Mouse (Mus musculus): ENCODE measurements at regions not wholly inside any gene's neighbourhood (a gene's known extent, or its start where the extent isn't known, plus 50 kb on each side); places are given as distances from the start of the nearest gene placed in this dataset.

DNA sequence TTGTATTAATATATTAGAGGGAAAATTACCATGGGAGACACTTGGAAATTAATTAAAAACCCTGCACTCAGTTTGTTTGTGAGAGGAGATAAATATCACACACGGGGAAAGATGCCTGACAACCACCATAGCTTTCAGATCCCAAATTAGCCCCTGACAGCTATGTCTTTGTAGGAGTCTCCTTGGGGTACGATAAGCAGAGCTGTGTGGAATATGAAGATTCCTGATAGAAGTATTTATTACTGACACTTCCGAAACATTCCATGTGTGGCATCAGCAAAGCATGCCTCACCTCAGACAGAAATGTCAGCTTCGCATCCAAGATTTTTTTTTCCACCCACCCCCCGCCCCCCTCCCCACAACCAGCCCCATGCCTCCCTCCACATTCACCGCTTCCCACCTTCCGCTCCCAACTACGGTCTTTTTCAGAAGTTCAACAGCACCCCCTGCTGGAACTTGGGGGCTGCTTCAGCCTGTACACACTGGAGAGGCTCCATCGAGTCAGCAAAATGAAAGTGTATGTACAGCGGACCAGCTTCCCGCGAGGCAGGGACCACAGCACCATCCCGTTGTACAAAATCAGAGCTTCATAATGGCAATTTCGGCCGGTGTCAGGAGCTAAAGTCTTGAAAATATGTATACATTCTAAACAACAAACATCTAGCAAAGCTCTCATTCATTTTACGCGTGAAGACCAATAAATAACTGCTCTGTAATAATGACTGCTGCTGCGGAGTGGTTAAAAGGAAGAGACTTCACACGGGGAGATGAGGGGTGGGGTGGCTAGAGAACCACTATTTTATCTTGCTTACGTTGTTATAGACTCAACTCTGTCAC is 66.7 kb downstream of the Rwdd3 start:
- H3K36me3 ChIP-seq (replicated peaks), result no peaks in the 10 kb centered on the region
- no peak overlapping the region for H3K27ac ChIP-seq (replicated peaks)
- H3K9me3 ChIP-seq (replicated peaks), result no peaks in the 10 kb centered on the region
- H3K27me3 ChIP-seq, result no peaks in the 10 kb centered on the region
- peak; percentile 52; the same call in 1 of the 2 replicates for ATAC-seq (ENCODE audit: insufficient read depth)
- no peaks in the 10 kb centered on the region for H3K4me1 ChIP-seq (replicated peaks)
- peak overlapping the region; percentile 40 for H3K4me3 ChIP-seq (replicated peaks)
- no peak overlapping the region for H3K9ac ChIP-seq
- peak overlapping the region; percentile 50 for H3K4me2 ChIP-seq
- WGBS (ENCODE audit: insufficient replicate concordance), result 21% methylated on average over 20 of the region's 20 CpGs

DNA sequence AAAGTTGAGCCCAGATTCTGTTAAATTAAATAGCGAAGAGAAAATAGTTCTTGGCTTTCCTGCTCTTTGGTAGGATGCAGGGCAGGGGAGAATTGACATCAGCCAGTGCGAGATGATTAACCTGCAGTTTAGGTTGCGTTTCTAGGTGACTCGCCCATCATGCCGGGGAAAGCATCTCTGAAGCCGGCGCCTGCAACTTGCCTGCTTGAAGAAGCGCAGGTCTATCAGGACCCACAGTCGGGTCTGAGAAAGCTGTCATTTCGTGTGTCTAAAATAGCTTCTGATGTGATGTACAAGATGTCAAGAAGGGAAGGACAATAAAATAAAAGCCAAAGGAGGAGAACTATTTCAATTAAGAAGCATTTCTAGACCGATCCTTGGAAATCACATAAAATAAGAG is 68.6 kb downstream of the Rwdd3 start:
- no peak overlapping the region for H3K4me3 ChIP-seq (replicated peaks)
- no peak overlapping the region for H3K27ac ChIP-seq (replicated peaks)
- H3K36me3 ChIP-seq (replicated peaks), result no peaks in the 10 kb centered on the region
- no peaks in the 10 kb centered on the region for H3K9me3 ChIP-seq (replicated peaks)
- no peak overlapping the region for H3K4me2 ChIP-seq
- H3K4me1 ChIP-seq (replicated peaks), result no peaks in the 10 kb centered on the region
- no peak overlapping the region for H3K9ac ChIP-seq
- ATAC-seq (ENCODE audit: insufficient read depth), result no peak
- 68% methylated on average over 11 of the region's 11 CpGs for WGBS (ENCODE audit: insufficient replicate concordance)
- H3K27me3 ChIP-seq, result no peaks in the 10 kb centered on the region

DNA sequence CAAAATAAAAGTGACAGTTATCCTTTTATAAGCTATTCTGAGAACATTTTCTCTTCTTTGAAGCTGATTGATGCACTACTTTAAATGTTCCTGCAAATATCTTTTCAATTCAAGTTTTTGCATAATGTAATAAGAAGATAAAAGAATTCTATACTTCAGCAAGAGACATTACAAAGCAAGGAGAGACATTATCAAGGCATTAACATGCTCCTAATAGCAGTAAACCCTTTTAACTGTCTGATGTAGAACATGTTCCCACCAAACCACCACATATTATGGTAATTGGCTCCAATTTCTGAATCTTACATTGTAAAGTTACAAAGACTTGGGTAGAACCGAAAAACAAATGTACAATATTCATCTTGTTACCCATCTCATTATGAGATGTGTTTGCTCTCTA is 69.4 kb downstream of the Rwdd3 start:
- no peak overlapping the region for H3K4me2 ChIP-seq
- H3K27ac ChIP-seq (replicated peaks), result no peak overlapping the region
- no peak for ATAC-seq (ENCODE audit: insufficient read depth)
- WGBS (ENCODE audit: insufficient replicate concordance), result 56% methylated on average over 1 of the region's 1 CpGs
- H3K9me3 ChIP-seq (replicated peaks), result no peaks in the 10 kb centered on the region
- H3K9ac ChIP-seq, result no peak overlapping the region
- H3K36me3 ChIP-seq (replicated peaks), result no peaks in the 10 kb centered on the region
- no peaks in the 10 kb centered on the region for H3K4me1 ChIP-seq (replicated peaks)
- H3K27me3 ChIP-seq, result no peaks in the 10 kb centered on the region
- H3K4me3 ChIP-seq (replicated peaks), result no peak overlapping the region

DNA sequence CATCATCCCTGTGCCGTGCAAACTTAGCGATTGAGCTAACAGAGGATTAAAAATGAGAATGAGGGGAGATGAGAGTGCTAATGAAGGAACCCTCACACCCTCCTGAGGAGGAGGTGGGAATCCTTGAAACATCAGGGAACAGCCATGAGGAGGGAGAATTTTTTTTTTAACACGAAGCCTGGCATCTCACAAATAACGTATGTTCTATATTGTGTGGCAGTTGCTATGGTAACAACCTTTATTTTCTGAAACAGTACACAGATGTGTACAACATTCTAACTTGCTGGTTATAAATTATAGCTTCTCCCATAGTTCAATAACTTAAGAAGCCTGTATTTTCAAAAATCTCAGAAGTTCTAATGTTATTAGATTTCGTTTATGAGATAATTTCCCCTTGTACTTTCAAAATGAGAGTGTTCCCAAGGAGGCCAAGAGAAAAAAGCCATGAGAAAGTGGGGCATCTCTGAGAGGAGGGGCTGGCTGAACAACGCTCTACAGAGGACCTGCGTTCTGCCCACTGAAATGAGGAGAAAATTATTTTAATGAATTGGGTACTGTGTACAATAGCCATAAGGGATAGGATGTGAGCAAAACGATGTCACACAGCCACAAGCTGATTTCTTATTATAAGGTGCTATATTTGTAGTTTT is 71.2 kb downstream of the Rwdd3 start:
- no peak overlapping the region for H3K9ac ChIP-seq
- H3K4me2 ChIP-seq, result no peak overlapping the region
- no peak for ATAC-seq (ENCODE audit: insufficient read depth)
- no peak overlapping the region for H3K4me3 ChIP-seq (replicated peaks)
- H3K27ac ChIP-seq (replicated peaks), result no peak overlapping the region
- no peaks in the 10 kb centered on the region for H3K27me3 ChIP-seq
- no peaks in the 10 kb centered on the region for H3K9me3 ChIP-seq (replicated peaks)
- H3K36me3 ChIP-seq (replicated peaks), result no peaks in the 10 kb centered on the region
- WGBS (ENCODE audit: insufficient replicate concordance), result 69% methylated on average over 8 of the region's 8 CpGs
- H3K4me1 ChIP-seq (replicated peaks), result no peaks in the 10 kb centered on the region

DNA sequence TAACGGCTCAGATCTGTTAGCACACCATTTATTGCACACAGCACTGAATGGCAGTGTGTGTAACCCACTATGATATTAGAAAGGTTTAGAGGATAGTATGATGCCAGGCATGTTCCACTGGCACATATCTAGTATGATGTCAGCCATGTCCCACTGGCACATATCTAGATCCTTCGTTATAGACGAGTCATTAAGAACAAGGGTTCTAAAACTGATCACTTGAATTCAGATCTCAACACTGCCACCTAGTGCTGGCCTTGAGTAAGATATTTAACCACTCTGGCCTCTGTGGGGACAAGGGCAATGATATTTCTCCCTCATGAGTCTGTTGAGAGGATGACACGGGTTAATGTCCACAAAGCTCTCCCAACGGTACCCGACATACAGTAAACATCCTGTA is 78.0 kb downstream of the Rwdd3 start:
- no peak for ATAC-seq (ENCODE audit: insufficient read depth)
- Histone ChIP-seq H3K4me2 (no peak overlapping the region), H3K4me1 (replicated peaks) (no peaks in the 10 kb centered on the region)

DNA sequence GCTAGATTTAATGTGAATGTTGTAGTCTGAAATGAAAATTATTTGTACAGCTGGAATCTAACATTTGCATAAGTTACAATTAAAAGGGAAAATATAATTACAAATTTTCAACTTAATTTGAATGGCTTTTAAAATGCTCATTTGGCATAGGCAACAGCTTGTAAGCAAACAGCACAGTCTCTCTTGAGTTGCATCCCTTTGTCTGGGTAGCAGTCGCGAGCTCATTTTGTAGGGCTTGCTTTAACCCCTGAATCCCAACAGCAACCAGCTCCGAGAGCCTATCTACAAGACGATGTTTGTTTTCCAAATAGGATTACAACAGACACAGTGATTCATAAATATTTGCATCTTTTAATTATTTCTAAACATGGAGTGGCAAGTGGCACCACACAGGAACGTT is 82.8 kb downstream of the Rwdd3 start:
- no peak for ATAC-seq (ENCODE audit: insufficient read depth)
- H3K4me3 ChIP-seq (replicated peaks), result no peak overlapping the region
- no peak overlapping the region for H3K9ac ChIP-seq
- no peaks in the 10 kb centered on the region for H3K4me1 ChIP-seq (replicated peaks)
- no peaks in the 10 kb centered on the region for H3K27me3 ChIP-seq
- WGBS (ENCODE audit: insufficient replicate concordance), result 59% methylated on average over 5 of the region's 5 CpGs
- no peak overlapping the region for H3K4me2 ChIP-seq
- no peaks in the 10 kb centered on the region for H3K9me3 ChIP-seq (replicated peaks)
- H3K27ac ChIP-seq (replicated peaks), result no peak overlapping the region
- H3K36me3 ChIP-seq (replicated peaks), result no peaks in the 10 kb centered on the region

More for the DNA sequence above, 78.0 kb downstream of the Rwdd3 start:
- H3K27me3 ChIP-seq, result no peaks in the 10 kb centered on the region
- 35% methylated on average over 6 of the region's 6 CpGs for WGBS (ENCODE audit: insufficient replicate concordance)
- no peak overlapping the region for H3K27ac ChIP-seq (replicated peaks)
- no peak overlapping the region for H3K9ac ChIP-seq
- H3K4me3 ChIP-seq (replicated peaks), result no peak overlapping the region
- no peaks in the 10 kb centered on the region for H3K9me3 ChIP-seq (replicated peaks)
- H3K36me3 ChIP-seq (replicated peaks), result no peaks in the 10 kb centered on the region

DNA sequence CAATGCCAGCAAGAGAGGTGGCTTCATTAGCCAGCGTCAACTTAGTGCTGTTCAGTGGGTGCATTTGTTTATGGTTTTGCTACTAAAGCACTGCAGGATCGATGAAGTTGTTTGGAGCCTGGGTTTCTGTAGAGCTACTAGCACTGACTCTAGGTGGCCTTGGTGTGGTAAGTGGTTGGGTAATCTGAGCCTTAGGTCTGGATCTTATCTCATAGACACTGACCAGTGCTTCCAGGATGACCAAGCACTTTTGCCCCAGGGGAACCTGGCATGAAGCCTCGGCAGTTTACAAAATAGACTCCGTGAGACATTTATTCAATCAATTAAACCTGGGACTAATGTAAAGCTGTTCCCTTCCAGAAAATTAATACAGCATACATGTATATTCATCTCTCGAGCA is 102.8 kb downstream of the Rwdd3 start:
- no peak overlapping the region for H3K27ac ChIP-seq (replicated peaks)
- no peak for ATAC-seq (ENCODE audit: insufficient read depth)
- no peaks in the 10 kb centered on the region for H3K4me1 ChIP-seq (replicated peaks)
- no peak overlapping the region for H3K4me3 ChIP-seq (replicated peaks)
- H3K36me3 ChIP-seq (replicated peaks), result no peaks in the 10 kb centered on the region
- no peak overlapping the region for H3K9ac ChIP-seq
- no peaks in the 10 kb centered on the region for H3K27me3 ChIP-seq
- no peaks in the 10 kb centered on the region for H3K9me3 ChIP-seq (replicated peaks)
- H3K4me2 ChIP-seq, result no peak overlapping the region
- WGBS (ENCODE audit: insufficient replicate concordance), result 54% methylated on average over 5 of the region's 5 CpGs

DNA sequence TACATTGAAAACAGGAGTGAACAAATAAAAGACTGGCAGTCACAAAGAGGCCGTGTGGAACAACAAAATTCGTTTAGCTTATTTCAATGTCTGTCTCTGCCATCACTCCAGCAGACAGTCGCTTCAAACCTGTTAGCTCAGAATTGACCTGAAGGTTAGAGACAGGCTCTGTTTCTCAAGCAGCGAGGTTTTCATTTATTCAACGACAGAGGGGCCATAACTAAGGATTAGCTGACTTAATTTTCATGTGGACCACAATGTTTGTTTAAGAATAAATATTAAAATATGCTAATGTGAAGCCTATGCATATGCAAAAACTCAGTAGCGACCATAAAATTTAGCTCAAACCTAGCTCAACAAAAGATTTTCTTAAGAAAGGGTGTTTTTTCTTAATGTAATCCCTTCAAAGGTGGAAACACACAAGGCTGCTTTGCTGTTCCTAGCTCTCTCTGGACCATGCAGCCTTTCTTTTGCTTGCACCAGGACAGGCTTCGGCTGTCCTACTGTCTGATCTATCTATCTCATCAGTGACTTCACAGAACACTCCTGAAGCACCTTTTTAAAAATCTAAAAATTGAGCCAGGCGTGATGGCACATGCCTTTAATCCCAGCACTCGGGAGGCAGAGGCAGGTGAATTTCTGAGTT is 135.5 kb downstream of the Rwdd3 start:
- H3K9me3 ChIP-seq (replicated peaks), result no peaks in the 10 kb centered on the region
- H3K4me1 ChIP-seq (replicated peaks), result no peaks in the 10 kb centered on the region
- no peak overlapping the region for H3K4me2 ChIP-seq
- H3K9ac ChIP-seq, result no peak overlapping the region
- ATAC-seq (ENCODE audit: insufficient read depth), result no peak
- 54% methylated on average over 9 of the region's 9 CpGs for WGBS (ENCODE audit: insufficient replicate concordance)
- H3K27me3 ChIP-seq, result no peaks in the 10 kb centered on the region
- no peaks in the 10 kb centered on the region for H3K36me3 ChIP-seq (replicated peaks)
- no peak overlapping the region for H3K4me3 ChIP-seq (replicated peaks)
- H3K27ac ChIP-seq (replicated peaks), result no peak overlapping the region

DNA sequence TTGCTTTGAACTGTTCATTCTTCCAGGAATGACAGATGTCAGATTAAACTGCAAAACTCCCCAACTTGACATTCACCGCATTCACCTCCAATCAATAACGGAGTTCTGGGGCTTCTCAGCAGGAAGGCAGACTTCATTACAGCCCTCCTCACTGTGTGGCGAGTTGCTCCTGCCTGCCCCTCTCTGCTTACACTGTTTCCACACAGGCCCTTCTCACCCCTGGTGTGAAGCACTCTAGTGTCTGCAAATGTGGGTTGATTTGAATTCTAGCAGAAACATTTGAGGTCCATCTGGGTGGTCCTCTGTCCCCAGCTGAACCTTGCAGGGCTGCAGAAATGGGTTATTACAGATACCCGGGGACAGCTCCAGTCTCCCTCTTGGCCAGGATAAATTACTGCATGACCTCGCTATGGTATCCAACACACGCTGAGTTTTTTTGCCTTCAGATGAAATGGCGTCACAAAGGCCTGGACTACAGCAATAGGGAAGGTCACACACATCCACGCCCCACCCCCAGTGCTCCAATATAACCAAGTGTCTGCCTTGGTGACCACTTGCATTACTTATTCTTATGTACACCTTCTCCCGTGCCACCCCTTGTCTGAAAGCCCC is 145.8 kb downstream of the Rwdd3 start:
- H3K4me3 ChIP-seq (replicated peaks), result no peak overlapping the region
- no peaks in the 10 kb centered on the region for H3K36me3 ChIP-seq (replicated peaks)
- no peak overlapping the region for H3K27ac ChIP-seq (replicated peaks)
- ATAC-seq (ENCODE audit: insufficient read depth), result no peak
- H3K9ac ChIP-seq, result no peak overlapping the region
- no peaks in the 10 kb centered on the region for H3K27me3 ChIP-seq
- H3K4me2 ChIP-seq, result no peak overlapping the region
- H3K9me3 ChIP-seq (replicated peaks), result no peaks in the 10 kb centered on the region
- WGBS (ENCODE audit: insufficient replicate concordance), result 55% methylated on average over 9 of the region's 9 CpGs
- H3K4me1 ChIP-seq (replicated peaks), result no peaks in the 10 kb centered on the region

DNA sequence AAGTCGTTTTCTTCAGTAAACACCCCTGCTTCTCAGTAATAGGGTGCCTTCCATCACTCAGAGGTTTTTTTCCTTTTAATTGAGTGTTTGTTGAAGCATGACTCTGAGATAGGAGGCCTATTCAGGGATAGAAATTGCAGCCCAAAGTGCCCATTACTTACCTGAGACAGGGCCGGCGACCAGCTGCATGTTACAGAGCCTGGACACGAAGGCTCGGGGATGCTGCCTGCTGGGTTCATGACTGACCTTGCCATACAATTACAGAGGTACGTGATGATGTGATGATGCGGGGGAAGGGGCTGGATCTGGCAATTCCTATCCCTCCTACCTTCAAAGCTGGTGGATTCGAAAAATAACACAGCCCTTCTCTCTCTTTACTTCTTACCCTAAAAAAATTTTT is 146.7 kb downstream of the Rwdd3 start:
- 50% methylated on average over 8 of the region's 8 CpGs for WGBS (ENCODE audit: insufficient replicate concordance)
- no peak for ATAC-seq (ENCODE audit: insufficient read depth)
- Histone ChIP-seq H3K9me3 (replicated peaks) (no peaks in the 10 kb centered on the region), H3K4me2 (no peak overlapping the region), H3K27me3 (no peaks in the 10 kb centered on the region), H3K4me3 (replicated peaks) (no peak overlapping the region), H3K9ac (no peak overlapping the region), H3K27ac (replicated peaks) (no peak overlapping the region), H3K4me1 (replicated peaks) (no peaks in the 10 kb centered on the region), H3K36me3 (replicated peaks) (no peaks in the 10 kb centered on the region)

DNA sequence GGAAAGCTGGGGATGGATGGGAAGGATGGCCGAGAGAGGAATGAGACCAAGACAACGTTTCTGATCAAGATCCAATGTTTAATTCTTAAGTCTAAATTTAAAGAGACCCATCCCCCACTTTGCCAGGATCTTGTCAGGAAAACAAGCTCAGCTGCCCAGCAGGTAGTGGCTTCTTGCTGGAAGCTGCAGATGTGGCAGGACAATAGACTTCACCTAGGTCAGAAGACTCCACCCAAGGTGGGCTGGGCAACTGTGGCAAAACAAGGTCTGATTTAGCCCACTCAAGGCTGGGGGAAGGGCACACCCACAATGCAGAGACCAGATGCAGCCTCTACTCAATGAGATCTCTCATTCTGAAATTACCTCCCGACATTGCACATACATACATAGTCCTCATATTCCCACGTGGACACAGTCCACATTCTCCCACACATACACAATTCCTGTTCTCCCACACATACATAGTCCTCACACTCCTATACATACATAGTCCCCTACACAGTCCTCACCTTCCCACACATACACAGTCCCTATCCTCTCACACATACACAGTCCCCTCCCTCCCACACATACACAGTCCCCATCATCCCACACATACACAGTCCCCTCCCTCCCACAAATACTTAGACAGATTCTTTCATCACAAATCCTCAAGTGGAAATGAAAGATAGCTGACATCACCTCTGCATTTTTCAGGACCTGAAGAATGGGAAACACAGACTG is 150.2 kb downstream of the Rwdd3 start:
- H3K9me3 ChIP-seq (replicated peaks), result no peaks in the 10 kb centered on the region
- ATAC-seq (ENCODE audit: insufficient read depth), result no peak
- H3K36me3 ChIP-seq (replicated peaks), result no peaks in the 10 kb centered on the region
- H3K9ac ChIP-seq, result no peak overlapping the region
- no peaks in the 10 kb centered on the region for H3K27me3 ChIP-seq
- H3K27ac ChIP-seq (replicated peaks), result no peak overlapping the region
- H3K4me3 ChIP-seq (replicated peaks), result no peak overlapping the region
- no peaks in the 10 kb centered on the region for H3K4me1 ChIP-seq (replicated peaks)
- 46% methylated on average over 4 of the region's 4 CpGs for WGBS (ENCODE audit: insufficient replicate concordance)
- no peak overlapping the region for H3K4me2 ChIP-seq

Data from liver, embryonic 15.5 days (tissue).